Mouse (Mus musculus): ENCODE data around the gene Usp19.

DNA sequence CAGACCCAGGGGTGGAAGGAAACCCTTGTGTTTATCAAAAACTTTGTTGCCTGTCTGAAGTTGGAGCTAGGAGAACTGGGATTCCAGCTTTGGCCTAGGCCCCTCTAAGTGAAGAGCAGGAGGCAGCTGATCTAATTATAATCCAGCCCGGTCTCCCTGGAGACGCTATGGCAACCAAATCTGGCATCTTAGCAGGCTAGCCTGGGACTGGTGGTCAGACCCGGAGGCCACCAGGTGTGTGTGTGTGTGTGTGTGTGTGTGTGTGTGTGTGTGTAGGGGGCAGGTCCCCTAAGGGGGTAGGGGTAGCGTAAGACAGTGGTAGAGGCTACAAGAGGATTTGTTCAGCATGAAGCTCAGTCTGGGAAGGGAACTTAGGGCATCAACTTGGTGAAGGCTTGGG lies 40.5 kb upstream of the Usp19 start:
- TF ChIP-seq CTCF (IDR thresholded peaks at IDR 0.05; ENCODE audit: borderline replicate concordance, insufficient read depth, low read length) (no peak), POLR2A (IDR thresholded peaks at IDR 0.05; ENCODE audit: low read depth, low read length) (no peak)
